Mouse (Mus musculus) limb, embryonic 15.5 days (tissue): Measurements from ENCODE around the gene Adtrp. TPM values are rescaled to one million over a fixed set of nuclear protein-coding genes. Genes with fewer than 3 reads are reported as not detected.

Experiments used
- ATAC-seq: fragments of 200-750 bp; cut with Nextera tagmentation; 2 replicates; pipeline ENCODE4 v1.8.0; 2017; ENCODE audit warnings: low read depth, moderate TSS enrichment; ENCODE audit not compliant: insufficient number of reproducible peaks, low FRiP score, low TSS enrichment
- H3K27ac ChIP-seq: fragments of 300-500 bp; sonication (generic); 2 replicates; pipeline ENCODE4 v1.5.1; 2015; ENCODE audit warnings: moderate library complexity, mild to moderate bottlenecking, inconsistent platforms
- H3K27me3 ChIP-seq: fragments of 300-500 bp; sonication (generic); 2 replicates; pipeline ENCODE4 v1.6.1; 2015; ENCODE audit warnings: inconsistent platforms
- H3K36me3 ChIP-seq: fragments of 300-500 bp; sonication (generic); 2 replicates; pipeline ENCODE4 v1.6.1; 2015; ENCODE audit warnings: inconsistent platforms
- H3K4me1 ChIP-seq: fragments of 300-500 bp; sonication (generic); 2 replicates; pipeline ENCODE4 v1.6.1; 2015; ENCODE audit warnings: inconsistent platforms
- H3K4me2 ChIP-seq: fragments of 300-500 bp; sonication (generic); 2 replicates; pipeline ENCODE4 v1.6.1; 2015; ENCODE audit warnings: mild to moderate bottlenecking, inconsistent platforms
- H3K4me3 ChIP-seq: fragments of 300-500 bp; sonication (generic); 2 replicates; pipeline ENCODE4 v1.5.1; 2015; ENCODE audit warnings: mild to moderate bottlenecking, inconsistent platforms
- H3K9ac ChIP-seq: fragments of 300-500 bp; sonication (generic); 2 replicates; pipeline ENCODE4 v1.6.1; 2015; ENCODE audit warnings: inconsistent platforms
- H3K9me3 ChIP-seq: fragments of 300-500 bp; sonication (generic); 2 replicates; pipeline ENCODE4 v1.6.1; 2016; ENCODE audit warnings: inconsistent platforms
- WGBS: fragments of 180-500 bp; shearing (Covaris S2); methylation state at CpG from one replicate; pipeline ENCODE4 v1.1.7; 2015; 5-methylcytosine and 5-hydroxymethylcytosine counted together
- polyA plus RNA-seq: library from polyadenylated mRNA; unstranded; fragments of >200 nt; fragmentation: Nextera tagmentation; extraction: Ambion mirVana; gene quantifications from 2 replicates; pipeline ENCODE4 v1.2.1, GENCODE M21; 2015

The Adtrp gene
- 16.7 and 19.3 TPM in 2 replicates for polyA plus RNA-seq

DNA sequence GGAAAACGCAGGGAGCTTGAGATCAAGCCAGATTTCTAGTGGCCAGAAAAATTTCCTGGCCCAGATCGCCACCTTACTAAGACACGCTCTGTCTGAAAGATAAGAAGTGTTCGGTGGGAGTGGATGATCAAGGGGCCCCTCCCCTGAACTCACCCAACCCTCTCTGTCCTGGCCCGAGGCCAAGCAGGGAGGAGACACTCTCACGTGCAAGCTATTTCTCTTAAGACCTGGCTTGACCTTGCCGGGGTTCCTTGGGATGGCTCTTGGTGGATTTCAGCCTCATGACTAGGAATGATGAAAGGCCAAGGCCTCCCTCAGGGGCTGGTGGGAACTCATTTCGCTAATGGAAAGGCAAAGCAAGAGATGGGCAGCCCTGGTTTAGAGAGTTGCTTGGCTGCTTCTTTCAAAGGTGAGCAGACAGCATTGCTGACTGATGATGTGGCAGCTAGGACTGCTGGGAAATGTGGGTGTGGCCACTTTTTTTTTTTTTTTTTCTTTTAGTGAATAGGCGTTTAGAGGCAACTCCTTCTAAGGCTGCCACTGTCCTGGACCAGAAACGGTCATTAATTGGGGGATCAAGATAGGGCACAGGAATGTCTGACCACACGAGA lies at the start of gene Adtrp:
Adtrp (minus strand) TSS at position 169 of the 611 bp plus-strand sequence.
- Histone ChIP-seq H3K27ac (0 out of 2 replicates have a peak within 1 kb of the TSS, but pooled peaks have one; percentile 24), H3K9me3 (no peaks in the 10 kb centered on the region), H3K4me3 (no peak within 1 kb of the TSS), H3K4me1 (0 out of 2 replicates have a peak, but pooled peaks cover 3% of the 10 kb centered on the region), H3K9ac (no peak within 1 kb of the TSS), H3K4me2 (no peak within 1 kb of the TSS), H3K36me3 (no peaks in the 10 kb centered on the region), H3K27me3 (no peaks in the 10 kb centered on the region)
- WGBS = 70% methylated on average over 11 of the region's 11 CpGs
- ATAC-seq = no peak

DNA sequence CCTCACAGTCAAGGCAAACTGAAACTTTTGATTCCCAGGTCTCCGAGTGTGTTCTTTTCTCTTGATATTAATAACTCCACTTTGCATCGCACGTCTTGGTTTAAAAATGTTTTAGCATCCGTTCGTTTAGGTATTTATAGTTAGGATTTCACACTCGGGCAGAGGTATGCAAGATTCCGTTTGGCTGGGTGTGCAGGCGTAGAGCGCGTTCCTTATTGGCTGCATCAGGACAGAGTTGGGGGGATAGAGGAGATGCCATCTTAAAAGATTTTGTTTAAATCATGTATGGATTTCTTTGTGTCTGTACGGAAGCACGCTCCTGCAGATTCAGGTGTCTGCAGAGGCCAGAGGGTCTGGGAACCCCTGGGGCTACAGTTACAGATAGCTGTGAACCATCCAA lies 44.5 kb upstream of the Adtrp start:
- Histone ChIP-seq H3K9ac (no peak overlapping the region), H3K4me3 (no peak overlapping the region), H3K27me3 (no peaks in the 10 kb centered on the region), H3K4me2 (no peak overlapping the region), H3K36me3 (no peaks in the 10 kb centered on the region), H3K27ac (no peak overlapping the region), H3K9me3 (no peaks in the 10 kb centered on the region), H3K4me1 (no peaks in the 10 kb centered on the region)
- 92% methylated on average over 12 of the region's 12 CpGs for WGBS
- no peak for ATAC-seq

DNA sequence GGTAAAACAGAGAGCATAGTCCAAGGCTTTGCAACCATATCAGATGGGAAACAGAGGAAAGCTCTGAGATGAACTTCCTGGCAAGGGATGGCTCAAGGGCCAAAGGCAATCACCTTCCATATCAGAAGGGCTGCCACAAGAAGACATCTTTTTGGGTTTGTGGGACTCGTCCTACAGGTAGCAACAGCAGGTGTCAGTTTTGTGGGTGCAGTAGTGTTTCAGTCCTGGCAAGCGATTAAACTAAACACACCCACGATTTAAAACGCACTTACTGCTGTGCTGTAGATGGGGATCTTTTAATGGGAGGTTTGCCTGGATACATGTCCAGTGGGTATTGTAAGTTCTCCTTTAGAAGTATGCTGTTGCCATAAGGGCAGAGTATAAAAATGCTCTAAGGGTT lies 43.1 kb upstream of the Adtrp start:
- H3K4me2 ChIP-seq = no peak overlapping the region
- H3K9ac ChIP-seq = no peak overlapping the region
- H3K4me3 ChIP-seq = no peak overlapping the region
- no peaks in the 10 kb centered on the region for H3K27me3 ChIP-seq
- no peaks in the 10 kb centered on the region for H3K36me3 ChIP-seq
- ATAC-seq = no peak
- no peak overlapping the region for H3K27ac ChIP-seq
- H3K4me1 ChIP-seq = no peaks in the 10 kb centered on the region
- no peaks in the 10 kb centered on the region for H3K9me3 ChIP-seq
- 66% methylated on average over 4 of the region's 4 CpGs for WGBS

DNA sequence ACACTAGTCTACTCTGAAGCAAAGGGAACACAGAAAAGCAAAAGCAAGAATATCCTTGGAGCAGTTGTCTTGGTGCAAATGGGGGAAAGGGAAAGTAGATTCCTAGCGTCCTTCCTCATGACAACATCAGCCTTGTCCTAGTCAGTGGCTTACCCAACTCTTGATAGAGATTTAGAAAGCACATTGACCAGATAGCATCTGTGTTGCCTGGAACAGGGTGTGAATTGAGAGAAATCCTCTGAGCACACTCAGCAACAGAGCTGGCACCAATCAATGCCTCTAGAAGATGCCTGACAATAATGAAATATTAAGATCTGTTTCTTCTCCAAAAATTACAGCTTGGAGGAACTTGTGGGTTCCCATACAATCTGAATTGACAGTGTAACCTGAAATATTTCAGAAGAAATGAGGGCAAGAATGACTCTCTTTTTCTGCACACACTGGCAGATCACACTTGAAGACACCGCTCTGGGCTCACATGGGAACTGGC lies 42.7 kb upstream of the Adtrp start:
- H3K27me3 ChIP-seq = no peaks in the 10 kb centered on the region
- H3K36me3 ChIP-seq = no peaks in the 10 kb centered on the region
- H3K4me2 ChIP-seq = no peak overlapping the region
- H3K9me3 ChIP-seq = no peaks in the 10 kb centered on the region
- H3K9ac ChIP-seq = no peak overlapping the region
- 89% methylated on average over 2 of the region's 2 CpGs for WGBS
- ATAC-seq = no peak
- H3K4me1 ChIP-seq = no peaks in the 10 kb centered on the region
- no peak overlapping the region for H3K4me3 ChIP-seq
- H3K27ac ChIP-seq = no peak overlapping the region

DNA sequence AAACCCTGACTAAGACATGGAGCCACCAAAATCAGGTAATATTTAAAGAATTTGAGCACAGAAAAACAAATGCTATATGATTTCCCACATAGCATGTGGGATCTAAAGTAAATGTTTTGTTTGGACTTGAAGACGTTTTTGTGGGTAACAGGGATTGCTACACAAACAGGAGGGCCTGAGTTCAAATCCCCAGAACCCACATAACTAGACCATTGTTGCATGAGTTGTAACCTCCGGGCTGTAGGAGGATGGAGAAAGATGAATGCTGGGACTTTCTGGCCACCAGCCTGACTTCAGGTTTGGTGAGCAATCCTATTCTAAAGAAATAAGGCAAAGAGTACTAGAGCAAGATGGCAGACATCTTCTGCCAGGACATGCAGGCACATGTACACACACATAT lies 41.2 kb upstream of the Adtrp start:
- no peaks in the 10 kb centered on the region for H3K36me3 ChIP-seq
- no peaks in the 10 kb centered on the region for H3K4me1 ChIP-seq
- no peaks in the 10 kb centered on the region for H3K27me3 ChIP-seq
- no peak overlapping the region for H3K4me2 ChIP-seq
- 68% methylated on average over 2 of the region's 2 CpGs for WGBS
- H3K4me3 ChIP-seq = no peak overlapping the region
- no peak overlapping the region for H3K9ac ChIP-seq
- H3K27ac ChIP-seq = no peak overlapping the region
- no peaks in the 10 kb centered on the region for H3K9me3 ChIP-seq
- ATAC-seq = no peak

DNA sequence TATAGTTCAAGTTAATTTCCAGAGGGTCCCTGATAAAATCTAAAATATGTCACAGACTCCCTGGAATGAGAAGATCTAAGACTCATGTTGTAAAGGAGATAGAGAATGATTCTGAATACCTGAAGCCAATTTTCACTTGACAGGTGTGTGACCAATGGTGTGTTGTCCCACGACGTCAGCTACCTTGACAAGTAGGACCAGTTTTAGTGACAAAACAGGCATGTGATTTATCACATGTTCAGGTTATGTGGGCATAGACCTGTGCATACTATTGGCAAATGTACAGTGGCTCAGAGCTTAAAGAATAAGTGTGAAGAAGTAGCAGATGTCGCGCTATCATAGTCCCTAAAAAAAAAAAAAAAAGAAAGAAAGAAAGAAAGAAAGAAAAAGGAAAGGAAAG lies 38.6 kb upstream of the Adtrp start:
- Histone ChIP-seq H3K9me3 (no peaks in the 10 kb centered on the region), H3K4me3 (no peak overlapping the region), H3K4me2 (no peak overlapping the region), H3K4me1 (no peaks in the 10 kb centered on the region), H3K9ac (no peak overlapping the region), H3K36me3 (no peaks in the 10 kb centered on the region), H3K27me3 (no peaks in the 10 kb centered on the region), H3K27ac (no peak overlapping the region)
- no peak for ATAC-seq
- WGBS = 83% methylated on average over 4 of the region's 4 CpGs

DNA sequence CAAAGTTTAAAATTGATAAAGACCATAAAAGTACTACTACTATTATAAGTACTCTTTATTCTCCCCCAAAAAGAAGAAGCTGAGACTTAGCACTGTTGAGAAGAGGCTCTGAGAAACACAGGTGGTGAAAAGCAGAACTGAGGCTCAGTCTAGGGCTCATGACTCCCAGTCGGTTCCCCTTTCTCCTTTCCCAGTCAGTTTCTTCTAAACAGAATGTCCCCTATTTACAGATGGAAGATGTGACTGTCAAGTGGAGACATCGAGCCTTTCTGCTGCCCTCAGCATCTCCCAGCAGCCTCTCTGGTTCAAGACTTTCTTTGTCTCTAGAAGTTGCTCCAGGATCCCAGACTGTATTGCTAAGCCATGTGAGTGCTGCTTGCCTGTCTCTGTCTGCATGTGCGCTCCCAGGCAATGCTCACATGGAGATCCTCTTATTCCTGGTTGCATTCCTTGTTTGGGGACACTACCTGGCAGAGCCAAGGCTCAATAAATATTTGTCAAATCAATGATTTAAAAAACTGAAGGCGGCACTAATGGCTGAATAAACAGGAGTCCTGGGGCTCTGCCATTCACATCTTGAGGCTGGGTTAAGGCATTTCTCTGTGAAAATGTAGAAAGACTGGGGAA lies 36.3 kb upstream of the Adtrp start:
- Histone ChIP-seq H3K27me3 (no peaks in the 10 kb centered on the region), H3K4me3 (no peak overlapping the region), H3K9ac (no peak overlapping the region), H3K36me3 (no peaks in the 10 kb centered on the region), H3K4me1 (no peaks in the 10 kb centered on the region), H3K4me2 (no peak overlapping the region), H3K27ac (no peak overlapping the region), H3K9me3 (no peaks in the 10 kb centered on the region)
- no peak for ATAC-seq
- WGBS = 81% methylated on average over 4 of the region's 4 CpGs

DNA sequence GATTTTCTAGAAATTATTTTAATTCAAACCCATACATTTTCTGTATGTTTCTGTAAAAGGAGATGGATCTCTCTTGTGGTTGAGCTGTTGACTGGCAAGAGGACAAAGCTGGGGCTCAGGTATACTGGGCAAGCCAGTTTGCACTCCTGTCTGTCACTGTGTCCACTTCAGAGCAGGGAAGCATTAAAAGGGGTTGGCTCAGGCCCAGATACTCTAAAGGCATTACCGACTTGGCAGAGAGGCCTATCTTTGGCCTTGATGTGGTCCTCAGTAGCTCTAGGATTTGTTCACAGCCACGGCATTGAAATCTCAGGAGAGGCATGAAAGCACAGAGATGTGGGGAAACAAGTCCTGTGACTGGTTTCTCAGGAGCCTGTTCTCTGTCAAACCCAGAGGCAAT lies 33.7 kb upstream of the Adtrp start:
- H3K27me3 ChIP-seq = no peaks in the 10 kb centered on the region
- no peak for ATAC-seq
- no peaks in the 10 kb centered on the region for H3K36me3 ChIP-seq
- H3K9me3 ChIP-seq = no peaks in the 10 kb centered on the region
- H3K4me2 ChIP-seq = no peak overlapping the region
- H3K9ac ChIP-seq = no peak overlapping the region
- no peak overlapping the region for H3K4me3 ChIP-seq
- WGBS = 38% methylated on average over 2 of the region's 2 CpGs
- no peaks in the 10 kb centered on the region for H3K4me1 ChIP-seq
- H3K27ac ChIP-seq = no peak overlapping the region

DNA sequence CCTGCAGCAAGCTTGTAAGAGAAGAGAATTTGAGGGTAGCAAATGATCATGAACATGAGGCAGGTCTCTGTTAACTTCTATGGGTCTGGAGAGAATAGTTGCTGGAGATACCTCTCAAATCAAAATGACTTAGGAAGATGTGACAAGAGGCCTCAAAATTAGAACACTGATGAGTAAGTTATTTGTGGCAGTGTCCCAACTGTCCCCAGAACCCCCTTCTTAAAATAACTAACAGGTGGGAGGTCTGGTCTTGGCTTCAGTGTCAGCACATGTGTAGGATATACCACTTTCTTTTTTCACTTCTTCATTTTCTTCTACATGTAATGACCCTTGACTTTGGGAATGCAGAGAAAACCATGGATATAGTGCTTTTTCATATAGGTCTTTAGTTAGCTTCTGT lies 33.0 kb upstream of the Adtrp start:
- Histone ChIP-seq H3K4me2 (no peak overlapping the region), H3K36me3 (no peaks in the 10 kb centered on the region), H3K4me1 (no peaks in the 10 kb centered on the region), H3K9ac (no peak overlapping the region), H3K27me3 (no peaks in the 10 kb centered on the region), H3K4me3 (no peak overlapping the region), H3K9me3 (no peaks in the 10 kb centered on the region), H3K27ac (no peak overlapping the region)
- no peak for ATAC-seq

DNA sequence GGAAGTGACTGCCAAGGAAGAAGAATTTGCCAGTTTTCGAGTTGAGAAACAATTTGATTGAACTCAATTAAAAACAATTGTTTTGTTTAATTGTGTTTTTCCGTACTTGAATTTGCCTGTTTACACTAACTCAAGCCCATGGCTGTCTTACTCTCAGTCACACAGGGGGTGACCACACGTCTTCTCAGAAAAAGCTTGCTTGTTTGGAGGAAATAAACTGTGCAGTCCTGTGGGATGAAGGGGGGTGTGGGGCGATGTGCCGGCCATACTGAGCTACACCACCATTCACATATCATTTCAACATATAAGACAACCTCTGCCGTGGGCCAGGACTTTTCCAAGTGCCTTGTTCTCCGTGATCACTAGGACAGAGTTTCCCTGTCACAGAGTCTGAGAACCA lies 25.2 kb upstream of the Adtrp start:
- H3K9me3 ChIP-seq = no peaks in the 10 kb centered on the region
- H3K9ac ChIP-seq = no peak overlapping the region
- no peak for ATAC-seq
- no peaks in the 10 kb centered on the region for H3K36me3 ChIP-seq
- no peak overlapping the region for H3K27ac ChIP-seq
- H3K27me3 ChIP-seq = no peaks in the 10 kb centered on the region
- 55% methylated on average over 7 of the region's 7 CpGs for WGBS
- H3K4me3 ChIP-seq = no peak overlapping the region
- peaks cover 6% of the 10 kb centered on the region; the same call in 1 of the 2 replicates for H3K4me1 ChIP-seq
- H3K4me2 ChIP-seq = no peak overlapping the region; the same call in 1 of the 2 replicates

DNA sequence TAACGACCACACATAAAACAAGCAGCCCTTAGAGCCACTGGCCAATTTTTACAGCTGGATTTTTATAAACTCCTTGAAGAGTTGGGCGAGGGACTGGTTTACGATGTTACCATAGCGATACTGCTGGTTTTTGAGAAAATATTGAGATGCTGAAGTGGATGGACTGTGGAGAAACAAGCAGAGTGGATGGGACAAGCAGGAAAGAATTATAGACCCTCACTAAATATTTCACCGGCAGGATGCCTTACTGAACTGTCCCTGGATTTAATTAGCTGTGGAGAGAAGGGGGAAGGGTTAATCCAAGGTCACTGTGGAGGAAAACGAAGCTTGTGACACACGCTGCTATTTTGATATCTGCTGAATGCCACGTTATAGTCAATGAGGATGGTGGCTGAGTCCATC lies 24.7 kb upstream of the Adtrp start:
- Histone ChIP-seq H3K4me1 (peaks cover 6% of the 10 kb centered on the region; the same call in 1 of the 2 replicates), H3K4me2 (peak overlapping the region; percentile 34), H3K27me3 (no peaks in the 10 kb centered on the region), H3K9ac (no peak overlapping the region), H3K27ac (no peak overlapping the region), H3K36me3 (no peaks in the 10 kb centered on the region), H3K9me3 (no peaks in the 10 kb centered on the region), H3K4me3 (no peak overlapping the region; the same call in 1 of the 2 replicates)
- 12% methylated on average over 8 of the region's 8 CpGs for WGBS
- no peak for ATAC-seq

DNA sequence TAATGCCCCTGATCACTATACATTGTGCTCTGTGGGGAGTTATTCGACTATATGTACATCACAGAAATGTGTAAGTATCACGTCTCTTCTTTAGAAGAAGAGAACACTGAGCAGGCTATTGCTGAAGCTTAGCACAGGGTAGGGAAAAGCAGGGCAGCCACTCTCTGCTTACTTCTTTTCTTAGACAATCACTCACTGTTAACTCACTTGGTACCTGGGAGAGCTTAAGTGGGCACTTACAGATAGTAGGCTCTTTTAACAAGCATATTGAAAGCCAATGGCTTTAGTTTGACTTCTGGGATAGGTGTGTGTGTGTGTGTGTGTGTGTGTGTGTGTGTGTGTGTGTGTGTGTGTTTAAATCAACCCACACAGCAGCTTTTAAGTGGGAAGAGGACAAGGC lies 20.0 kb upstream of the Adtrp start:
- Histone ChIP-seq H3K9ac (no peak overlapping the region), H3K27me3 (no peaks in the 10 kb centered on the region), H3K4me1 (peaks cover 6% of the 10 kb centered on the region; the same call in 1 of the 2 replicates), H3K4me3 (no peak overlapping the region), H3K36me3 (no peaks in the 10 kb centered on the region), H3K9me3 (no peaks in the 10 kb centered on the region), H3K4me2 (no peak overlapping the region), H3K27ac (no peak overlapping the region)
- ATAC-seq = no peak
- 85% methylated on average over 2 of the region's 2 CpGs for WGBS
